In genomic region chr8:24294565-24294964, GRCm38 (mm10) we compare ENCODE assay signal across 23 mouse cellular contexts.
DNase-seq lines count a peak whose midpoint lies in the region; ATAC-seq and TF ChIP-seq lines count a peak whose summit lies in the region.
"Had no signal": no experiment of that assay in that cellular context is flagged by ENCODE, and none has a peak within 500 bp of the region (broad histone marks: within the 10 kb centered on the region; RNA-seq: fewer than 3 reads in every experiment).

No protein-coding gene starts in this region.

- TF ChIP-seq CTCF in lung, embryonic 14.5 days (IDR thresholded peaks at IDR 0.05; ENCODE audit: low read depth), result no peak
- no peak for TF ChIP-seq CTCF in stomach, postnatal 0 days (IDR thresholded peaks at IDR 0.05; ENCODE audit: low read depth)

- H3K9me3 ChIP-seq in intestine, embryonic 15.5 days, result no peaks in the 10 kb centered on the region
- 0 out of 2 replicates have a peak, but pooled peaks cover 4% of the 10 kb centered on the region for H3K9me3 ChIP-seq in intestine, embryonic 16.5 days (ENCODE audit: control insufficient read depth, low read length)
- peaks cover 5% of the 10 kb centered on the region; the same call in 1 of the 2 replicates for H3K9me3 ChIP-seq in lung, embryonic 14.5 days (ENCODE audit: low read depth, low read length)
- peaks cover 9% of the 10 kb centered on the region; the same call in 1 of the 2 replicates for H3K9me3 ChIP-seq in stomach, embryonic 14.5 days (ENCODE audit: control insufficient read depth, low read depth, low read length)
- H3K9me3 ChIP-seq in stomach, postnatal 0 days (ENCODE audit: control insufficient read depth, low read length), result no peaks in the 10 kb centered on the region
- 0 out of 2 replicates have a peak, but pooled peaks cover 8% of the 10 kb centered on the region for H3K9me3 ChIP-seq in stomach, embryonic 16.5 days (replicated peaks; ENCODE audit: control insufficient read depth, low read length)
- peaks cover 5% of the 10 kb centered on the region; the same call in 1 of the 2 replicates for H3K9me3 ChIP-seq in hindbrain, embryonic 13.5 days
- H3K9me3 ChIP-seq: forebrain, embryonic 12.5 days; heart, embryonic 15.5 days had no signal

- H3K4me1 ChIP-seq in intestine, embryonic 15.5 days (replicated peaks), result no peaks in the 10 kb centered on the region
- no peaks in the 10 kb centered on the region for H3K4me1 ChIP-seq in intestine, embryonic 16.5 days (ENCODE audit: control insufficient read depth, insufficient read depth, low read length)
- H3K4me1 ChIP-seq in lung, embryonic 14.5 days (ENCODE audit: insufficient read depth), result no peaks in the 10 kb centered on the region
- H3K4me1 ChIP-seq in stomach, embryonic 14.5 days (ENCODE audit: control insufficient read depth, insufficient read depth, low read length), result no peaks in the 10 kb centered on the region
- H3K4me1 ChIP-seq in stomach, postnatal 0 days (replicated peaks; ENCODE audit: control insufficient read depth, insufficient read depth), result no peaks in the 10 kb centered on the region
- H3K4me1 ChIP-seq in stomach, embryonic 16.5 days (ENCODE audit: control insufficient read depth, insufficient read depth, low read length), result no peaks in the 10 kb centered on the region
- peaks cover 4% of the 10 kb centered on the region; the same call in 1 of the 2 replicates for H3K4me1 ChIP-seq in hindbrain, embryonic 13.5 days (replicated peaks)
- H3K4me1 ChIP-seq: heart, embryonic 15.5 days had no signal

- H3K9ac ChIP-seq in intestine, embryonic 15.5 days, result no peak overlapping the region
- no peak overlapping the region for H3K9ac ChIP-seq in intestine, embryonic 16.5 days (ENCODE audit: low read depth, low read length)
- no peak overlapping the region for H3K9ac ChIP-seq in lung, embryonic 14.5 days
- no peak overlapping the region for H3K9ac ChIP-seq in stomach, embryonic 14.5 days (replicated peaks; ENCODE audit: low read depth, low read length)
- H3K9ac ChIP-seq in stomach, postnatal 0 days (ENCODE audit: low read length), result no peak overlapping the region
- H3K9ac ChIP-seq in stomach, embryonic 16.5 days (ENCODE audit: low read length), result no peak overlapping the region
- H3K9ac ChIP-seq in hindbrain, embryonic 13.5 days, result no peak overlapping the region
- H3K9ac ChIP-seq: forebrain, embryonic 12.5 days; heart, embryonic 15.5 days; hindbrain, embryonic 14.5 days had no signal

- no peaks in the 10 kb centered on the region for H3K36me3 ChIP-seq in intestine, embryonic 15.5 days
- H3K36me3 ChIP-seq in intestine, embryonic 16.5 days (ENCODE audit: control insufficient read depth, insufficient read depth, low read length), result no peaks in the 10 kb centered on the region
- H3K36me3 ChIP-seq in lung, embryonic 14.5 days (ENCODE audit: insufficient read depth), result no peaks in the 10 kb centered on the region
- no peaks in the 10 kb centered on the region for H3K36me3 ChIP-seq in stomach, embryonic 14.5 days (ENCODE audit: control insufficient read depth, insufficient read depth, low read length)
- no peaks in the 10 kb centered on the region for H3K36me3 ChIP-seq in stomach, postnatal 0 days (ENCODE audit: control insufficient read depth, insufficient read depth, low read length)
- H3K36me3 ChIP-seq in stomach, embryonic 16.5 days (ENCODE audit: control insufficient read depth, insufficient read depth, low read length), result no peaks in the 10 kb centered on the region
- H3K36me3 ChIP-seq in hindbrain, embryonic 13.5 days, result no peaks in the 10 kb centered on the region
- H3K36me3 ChIP-seq: forebrain, embryonic 12.5 days; heart, embryonic 15.5 days had no signal

- no peak overlapping the region for H3K4me2 ChIP-seq in intestine, embryonic 15.5 days (replicated peaks)
- no peak overlapping the region for H3K4me2 ChIP-seq in intestine, embryonic 16.5 days (ENCODE audit: low read depth, low read length)
- no peak overlapping the region for H3K4me2 ChIP-seq in lung, embryonic 14.5 days
- no peak overlapping the region for H3K4me2 ChIP-seq in stomach, embryonic 14.5 days (replicated peaks; ENCODE audit: low read depth, low read length)
- H3K4me2 ChIP-seq in stomach, postnatal 0 days (replicated peaks; ENCODE audit: low read depth), result no peak overlapping the region
- H3K4me2 ChIP-seq in stomach, embryonic 16.5 days (ENCODE audit: low read depth, low read length), result no peak overlapping the region
- H3K4me2 ChIP-seq in hindbrain, embryonic 13.5 days, result no peak overlapping the region
- H3K4me2 ChIP-seq: forebrain, embryonic 12.5 days; heart, embryonic 11.5 days; heart, embryonic 15.5 days; hindbrain, embryonic 14.5 days had no signal

- peak; percentile 75 for DNase-seq in lung, embryonic 14.5 days
- DNase-seq in lung, postnatal 25 days (ENCODE audit: low spot score), result no peak
- DNase-seq in stomach, postnatal 0 days (ENCODE audit: low spot score), result no peak
- DNase-seq: adrenal gland, postnatal 14 days; cerebellum, adult 11-12 months; cerebellum, adult 9-10 months; cerebellum, postnatal 36 days; gastrocnemius, postnatal 10 days; heart, adult 18-20 months; heart, postnatal 14 days had no signal

- no peak for TF ChIP-seq EP300 in stomach, postnatal 0 days (optimal IDR thresholded peaks at IDR 0.05)

- peak; percentile 59; the same call in 1 of the 2 replicates for ATAC-seq in intestine, embryonic 15.5 days
- no peak for ATAC-seq in intestine, embryonic 16.5 days
- ATAC-seq in lung, embryonic 14.5 days (ENCODE audit: insufficient read depth), result peak; percentile 63; the same call in 1 of the 2 replicates
- ATAC-seq in stomach, embryonic 14.5 days (ENCODE audit: insufficient number of reproducible peaks, insufficient read depth, low FRiP score, low read depth), result no peak
- ATAC-seq in stomach, postnatal 0 days (ENCODE audit: low FRiP score, low TSS enrichment), result no peak; the same call in 1 of the 2 replicates
- peak; percentile 79; the same call in 1 of the 2 replicates for ATAC-seq in stomach, embryonic 16.5 days (ENCODE audit: insufficient read depth, low FRiP score)
- ATAC-seq in hindbrain, embryonic 13.5 days (ENCODE audit: low FRiP score), result no peak
- ATAC-seq: activated CD4-positive, CD25-positive, alpha-beta regulatory T cell, adult 4 months; forebrain, embryonic 16.5 days; Patski had no signal

- no peak overlapping the region for H3K27ac ChIP-seq in intestine, embryonic 15.5 days
- no peak overlapping the region for H3K27ac ChIP-seq in intestine, embryonic 16.5 days (ENCODE audit: low read length)
- no peak overlapping the region for H3K27ac ChIP-seq in lung, embryonic 14.5 days (ENCODE audit: low read depth)
- 0 out of 2 replicates have a peak overlapping the region, but pooled peaks have one; percentile 21 for H3K27ac ChIP-seq in stomach, embryonic 14.5 days (ENCODE audit: low read length)
- H3K27ac ChIP-seq in stomach, postnatal 0 days (replicated peaks), result no peak overlapping the region
- H3K27ac ChIP-seq in stomach, embryonic 16.5 days (ENCODE audit: low read length), result no peak overlapping the region
- H3K27ac ChIP-seq in hindbrain, embryonic 13.5 days, result no peak overlapping the region
- H3K27ac ChIP-seq: forebrain, embryonic 12.5 days; heart, embryonic 15.5 days; hindbrain, embryonic 14.5 days had no signal

- no peaks in the 10 kb centered on the region for H3K27me3 ChIP-seq in intestine, embryonic 15.5 days (replicated peaks)
- no peaks in the 10 kb centered on the region for H3K27me3 ChIP-seq in intestine, embryonic 16.5 days (replicated peaks; ENCODE audit: control insufficient read depth, insufficient read depth, low read length)
- H3K27me3 ChIP-seq in lung, embryonic 14.5 days (ENCODE audit: insufficient read depth, low read length), result no peaks in the 10 kb centered on the region
- H3K27me3 ChIP-seq in stomach, embryonic 14.5 days (ENCODE audit: control insufficient read depth, insufficient read depth, low read length), result no peaks in the 10 kb centered on the region
- H3K27me3 ChIP-seq in stomach, postnatal 0 days (ENCODE audit: control insufficient read depth, insufficient read depth, low read length), result no peaks in the 10 kb centered on the region
- H3K27me3 ChIP-seq in stomach, embryonic 16.5 days (ENCODE audit: control insufficient read depth, insufficient read depth, low read length), result 0 out of 2 replicates have a peak, but pooled peaks cover 5% of the 10 kb centered on the region
- H3K27me3 ChIP-seq in hindbrain, embryonic 13.5 days, result no peaks in the 10 kb centered on the region
- H3K27me3 ChIP-seq: CH12.LX; forebrain, embryonic 12.5 days; heart, embryonic 15.5 days; Patski had no signal

- H3K4me3 ChIP-seq in intestine, embryonic 15.5 days (replicated peaks), result no peak overlapping the region
- H3K4me3 ChIP-seq in intestine, embryonic 16.5 days (ENCODE audit: low read length), result no peak overlapping the region
- H3K4me3 ChIP-seq in lung, embryonic 14.5 days (ENCODE audit: low read depth, low read length), result no peak overlapping the region
- H3K4me3 ChIP-seq in stomach, embryonic 14.5 days (ENCODE audit: low read depth, low read length), result no peak overlapping the region
- H3K4me3 ChIP-seq in stomach, postnatal 0 days (ENCODE audit: low read depth, low read length), result no peak overlapping the region
- no peak overlapping the region for H3K4me3 ChIP-seq in stomach, embryonic 16.5 days (replicated peaks; ENCODE audit: low read length)
- no peak overlapping the region for H3K4me3 ChIP-seq in hindbrain, embryonic 13.5 days
- H3K4me3 ChIP-seq: forebrain, embryonic 12.5 days; heart, embryonic 15.5 days had no signal

- 44% methylated on average over 1 of the region's 1 CpGs for WGBS in intestine, embryonic 15.5 days
- WGBS in intestine, embryonic 16.5 days, result 39% methylated on average over 1 of the region's 1 CpGs
- WGBS in lung, embryonic 14.5 days, result 35% methylated on average over 1 of the region's 1 CpGs
- 27% methylated on average over 1 of the region's 1 CpGs for WGBS in stomach, embryonic 14.5 days
- 33% methylated on average over 1 of the region's 1 CpGs for WGBS in stomach, postnatal 0 days
- WGBS in stomach, embryonic 16.5 days, result 25% methylated on average over 1 of the region's 1 CpGs
- 90% methylated on average over 1 of the region's 1 CpGs for WGBS in hindbrain, embryonic 13.5 days

Comparison
In these comparisons a context has a peak if more than half of its experiments do, and no peak if none do; other contexts are left out.
1. ATAC-seq: peak in intestine, embryonic 15.5 days (single experiment), lung, embryonic 14.5 days (single experiment) and stomach, embryonic 16.5 days (single experiment); none in intestine, embryonic 16.5 days (single experiment), stomach, embryonic 14.5 days (single experiment), stomach, postnatal 0 days (single experiment) and hindbrain, embryonic 13.5 days (single experiment).